Mouse (Mus musculus): ENCODE measurements around the gene Mkrn1.
A peak's percentile ranks its signal among the peaks of the same experiment; 100 is the strongest.
"Not testable (repeated sequence)": the region's sequence is repeated elsewhere in the genome, so short reads cannot be mapped to it uniquely, and the experiment has no call there.

The Mkrn1 gene

GRCm38 (mm10) chr6:39429007-39429788, 8.9 kb upstream of the Mkrn1 start:
- no peak for DNase-seq

GRCm38 (mm10) chr6:39427276-39428003, 7.2 kb upstream of the Mkrn1 start:
- no peak for DNase-seq

DNA sequence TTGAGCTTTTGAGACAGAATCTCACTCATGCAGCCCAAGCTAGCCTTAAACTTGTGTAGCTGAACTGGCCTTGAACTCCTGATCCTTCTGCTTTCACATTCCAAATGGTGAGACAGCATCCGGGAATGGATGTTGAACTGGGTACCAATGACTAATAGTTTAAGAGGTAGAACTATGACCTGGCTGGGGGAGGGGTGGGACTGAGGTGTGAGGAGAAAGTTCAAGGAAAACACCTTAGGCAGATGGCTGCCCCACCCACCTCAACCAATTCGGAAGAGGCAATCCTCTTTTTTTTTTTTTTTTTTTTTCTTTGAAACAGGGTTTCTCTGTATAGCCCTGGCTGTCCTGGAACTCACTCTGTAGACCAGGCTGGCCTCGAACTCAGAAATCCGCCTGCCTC, 6.5 kb upstream of the Mkrn1 start:
- DNase-seq = no peak

- DNase-seq = no peak
These were observed 4.9 kb upstream of the Mkrn1 start for GRCm38 (mm10) chr6:39425181-39425580.

DNA sequence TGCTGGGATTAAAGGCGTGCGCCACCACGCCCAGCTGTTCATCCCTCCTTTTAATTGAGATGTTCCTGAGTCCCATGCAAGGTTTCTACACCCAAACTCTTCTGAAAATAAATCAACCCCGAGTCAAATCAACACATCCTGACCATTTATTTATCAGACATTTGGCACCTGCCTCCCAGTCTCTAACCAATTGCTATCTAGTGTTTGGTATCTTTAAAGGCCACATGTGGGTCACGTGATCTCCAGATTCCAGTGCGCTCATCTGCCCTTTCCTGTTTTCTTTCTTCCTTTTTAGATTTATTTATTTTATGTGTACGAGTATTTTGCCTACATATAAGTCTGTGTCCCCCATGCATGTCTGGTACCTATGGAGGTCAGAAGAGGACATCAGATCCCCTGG, 3.4 kb upstream of the Mkrn1 start:
- no peak for DNase-seq

DNA sequence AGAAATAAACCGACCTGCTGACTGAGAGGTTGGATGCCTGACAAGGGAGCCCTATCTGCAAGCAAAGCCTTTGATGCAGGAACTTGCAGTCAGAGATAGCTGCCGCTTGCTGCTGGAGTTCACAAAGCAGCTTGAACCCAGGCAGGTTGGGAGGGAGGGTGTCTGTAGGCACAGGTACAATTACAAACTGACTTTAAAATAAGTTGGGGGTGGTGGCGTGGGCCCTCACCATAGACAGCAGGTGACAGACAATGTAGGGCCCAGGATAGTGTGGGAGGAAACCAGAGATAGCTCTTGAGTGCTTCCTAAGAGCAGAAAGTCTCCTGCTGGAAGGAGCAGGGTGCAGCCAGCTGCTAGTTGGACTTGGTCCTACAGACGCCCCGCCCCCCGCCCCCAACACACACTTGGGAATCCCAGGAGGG, 2.9 kb upstream of the Mkrn1 start:
- no peak for DNase-seq

- no peak for DNase-seq
These were observed 605 bp upstream of the Mkrn1 start for GRCm38 (mm10) chr6:39420867-39421266.

DNA sequence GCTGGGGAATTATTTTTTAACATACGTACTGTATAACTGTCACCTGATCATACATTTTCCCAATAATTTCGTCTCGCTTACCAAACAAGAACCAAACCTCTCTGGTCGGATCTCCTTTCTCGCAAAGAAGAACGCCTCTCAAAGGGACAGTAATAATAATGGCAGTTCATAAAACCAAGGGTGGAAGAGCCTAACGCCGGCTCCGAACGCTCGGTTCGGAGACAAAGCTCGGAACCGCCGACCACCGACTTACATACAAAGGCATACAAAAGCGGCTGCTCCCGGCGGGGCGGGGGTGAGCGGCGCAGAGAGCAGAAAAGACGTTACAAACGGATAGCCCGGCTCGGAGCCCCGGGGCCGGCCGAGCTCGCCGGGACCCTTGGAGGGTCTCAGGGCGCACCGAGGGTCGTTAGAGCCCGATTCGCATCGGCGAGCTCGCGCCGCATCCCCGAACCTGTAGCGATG, 844 bp downstream of the Mkrn1 start:
- DNase-seq = no peak

GRCm38 (mm10) chr6:39416654-39417053, 3.6 kb downstream of the Mkrn1 start:
- DNase-seq = not testable (repeated sequence)

DNA sequence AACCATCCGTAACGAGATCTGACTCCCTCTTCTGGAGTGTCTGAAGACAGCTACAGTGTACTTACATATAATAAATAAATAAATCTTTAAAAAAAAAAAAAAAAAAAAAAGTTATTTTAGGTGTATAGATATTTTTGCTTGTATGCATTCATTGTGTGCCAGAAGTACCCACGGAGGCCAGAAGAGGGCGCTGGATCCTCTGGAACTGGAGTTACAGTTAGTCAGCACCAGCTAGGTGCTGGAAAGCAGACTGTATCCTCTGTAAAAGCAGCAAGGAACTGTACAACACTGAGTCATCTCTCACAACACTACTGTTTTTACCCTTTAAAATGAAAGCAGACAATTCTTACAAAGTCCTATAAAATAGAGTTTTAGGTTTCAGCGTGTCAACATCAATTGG, 4.5 kb downstream of the Mkrn1 start:
- peak; percentile 79 for DNase-seq

- DNase-seq = no peak
These were observed 6.2 kb downstream of the Mkrn1 start for GRCm38 (mm10) chr6:39414106-39414505.

- no peak for DNase-seq
These were observed 13.8 kb downstream of the Mkrn1 start for GRCm38 (mm10) chr6:39406480-39406879.

- no peak for DNase-seq
These were observed 17.1 kb downstream of the Mkrn1 start for GRCm38 (mm10) chr6:39403136-39403535.

GRCm38 (mm10) chr6:39400343-39400742, 19.9 kb downstream of the Mkrn1 start:
- peak; percentile 57 for DNase-seq

- DNase-seq = no peak
These were observed 21.9 kb downstream of the Mkrn1 start for GRCm38 (mm10) chr6:39398342-39398741.

DNA sequence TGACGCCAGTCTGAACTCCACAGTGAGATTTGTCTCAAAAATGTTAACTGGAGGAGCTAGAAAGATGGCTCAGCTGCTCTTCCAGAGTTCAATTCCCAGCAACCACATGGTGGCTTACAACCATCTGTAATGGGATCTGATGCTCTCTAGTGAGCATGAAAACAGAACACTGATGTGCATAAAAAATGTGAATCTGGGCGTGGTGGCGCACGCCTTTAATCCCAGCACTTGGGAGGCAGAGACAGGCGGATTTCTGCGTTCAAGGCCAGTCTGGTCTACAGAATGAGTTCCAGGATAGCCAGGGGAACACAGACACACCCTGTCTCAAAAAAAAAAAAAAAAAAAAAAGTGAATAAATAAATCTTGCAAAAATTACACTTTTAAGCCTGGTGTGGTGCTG, 23.2 kb downstream of the Mkrn1 start:
- DNase-seq = no peak

DNA sequence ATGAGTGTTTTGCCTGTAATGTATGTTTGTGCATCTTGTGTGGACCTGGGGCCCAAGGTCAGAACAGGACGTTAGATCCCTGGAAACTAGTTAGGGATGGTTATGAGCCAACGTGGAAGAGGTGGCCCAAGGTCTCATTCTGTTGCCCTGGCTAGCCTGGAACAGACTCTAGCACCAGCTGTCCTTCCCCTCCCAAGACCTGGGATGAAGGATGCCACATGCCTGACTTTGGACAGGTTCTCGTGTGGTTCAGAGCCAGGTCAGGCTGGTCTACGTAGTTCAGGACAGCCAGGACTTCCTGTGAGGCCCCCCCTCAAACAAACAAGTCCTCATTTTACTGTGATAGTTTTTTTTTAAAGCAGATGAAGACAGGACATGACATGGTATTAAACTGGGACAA, 24.3 kb downstream of the Mkrn1 start:
- DNase-seq = no peak

DNA sequence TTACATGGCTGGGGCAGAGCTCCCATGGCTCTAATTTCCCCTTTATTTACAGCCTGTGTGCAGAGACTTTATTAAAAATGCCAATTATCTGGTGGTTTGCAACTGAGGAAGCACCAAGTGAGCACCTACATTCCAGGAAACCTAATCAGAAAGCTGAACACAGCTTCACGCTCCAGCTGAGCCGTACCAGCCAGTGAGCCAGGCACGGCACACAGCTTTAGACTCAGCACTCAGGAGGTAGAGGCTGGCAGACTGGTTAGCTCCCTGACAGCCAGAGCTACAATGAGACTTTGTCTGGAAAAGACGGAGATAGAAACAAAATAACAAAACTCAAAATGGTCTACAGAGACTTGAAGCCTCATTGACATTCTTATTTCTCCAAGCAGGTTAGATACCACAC, 24.8 kb downstream of the Mkrn1 start:
- no peak for DNase-seq

GRCm38 (mm10) chr6:39389988-39390387, 30.3 kb downstream of the Mkrn1 start:
- no peak for DNase-seq

DNA sequence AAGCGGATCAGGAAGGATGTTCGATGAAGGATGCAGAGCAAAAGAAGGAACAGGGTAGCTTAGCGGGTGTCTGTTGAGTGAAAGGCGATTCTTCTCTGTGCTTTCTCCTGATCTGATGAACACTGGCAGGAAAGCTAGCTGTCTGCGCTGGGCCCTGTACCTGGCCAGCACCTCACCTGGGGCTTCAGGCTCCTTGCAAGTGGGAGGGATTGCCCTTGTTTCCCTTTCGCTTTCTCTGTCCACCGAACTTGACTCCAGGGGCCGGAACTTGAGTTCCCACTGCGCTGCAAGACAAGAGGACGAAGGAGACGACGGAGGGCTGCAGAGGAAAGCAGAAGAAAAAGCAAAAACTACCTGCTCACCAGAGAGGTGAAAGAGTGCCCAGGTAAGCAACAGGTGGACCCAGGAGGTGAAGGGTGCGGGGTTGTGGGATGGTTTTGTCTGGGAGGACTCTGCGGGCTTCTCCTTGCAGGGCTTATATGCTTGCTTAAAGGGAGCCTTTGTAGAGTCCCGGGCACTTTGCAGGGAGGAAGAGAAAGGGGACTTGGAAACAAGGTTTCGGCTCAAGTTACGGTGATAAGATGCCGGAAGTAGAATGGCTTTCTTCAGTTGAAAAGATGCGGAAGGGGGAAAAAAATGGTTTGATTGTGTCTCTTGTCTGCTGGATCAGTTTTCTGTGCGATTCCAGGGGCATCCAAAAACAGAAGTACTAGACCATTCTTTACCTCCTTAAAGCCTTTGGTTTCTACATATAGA, 39.0 kb downstream of the Mkrn1 start, which contains the start of gene Rab19:
Rab19 (plus strand) TSS at position 51 of the 756 bp plus-strand sequence.
- peak; percentile 44 for DNase-seq

DNA sequence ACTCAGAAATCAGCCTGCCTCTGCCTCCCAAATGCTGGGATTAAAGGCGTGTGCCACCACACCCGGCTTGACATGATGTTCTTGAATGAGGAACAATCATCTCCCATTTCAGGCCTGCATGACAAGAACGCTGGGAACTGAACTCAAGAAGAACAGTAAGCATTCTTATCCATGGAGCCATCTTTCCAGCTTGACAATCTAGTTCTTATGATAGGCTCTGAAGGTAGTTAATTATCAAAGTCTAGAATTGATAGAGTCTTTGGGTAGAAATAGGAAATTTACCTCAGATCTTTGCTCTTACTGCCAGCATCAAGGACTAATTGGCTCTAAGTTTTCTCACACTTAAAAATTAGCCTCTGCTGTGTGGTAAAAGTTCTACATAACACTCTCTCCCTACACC, 40.0 kb downstream of the Mkrn1 start:
- no peak for DNase-seq

DNA sequence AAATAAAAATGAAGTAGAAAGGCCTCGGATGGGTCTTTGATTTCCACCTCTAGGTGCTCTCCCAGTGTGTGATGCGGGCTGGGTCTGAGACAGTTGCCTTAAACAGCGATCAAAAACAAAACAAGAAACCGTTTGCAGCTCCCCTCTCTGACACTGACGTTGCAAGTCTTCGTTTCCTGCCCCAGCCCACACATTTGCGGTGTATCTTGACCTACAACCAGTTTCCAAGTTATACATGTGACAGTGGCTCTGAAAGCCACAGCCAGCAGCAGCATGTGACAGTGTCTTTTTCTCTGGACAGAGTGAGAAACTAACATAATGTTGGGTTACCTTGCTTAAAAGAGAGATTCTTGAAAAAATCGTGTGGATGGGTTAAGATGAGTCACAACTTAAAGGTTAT, 40.5 kb downstream of the Mkrn1 start:
- peak; percentile 29 for DNase-seq

- no peak for DNase-seq
These were observed 41.0 kb downstream of the Mkrn1 start for GRCm38 (mm10) chr6:39379224-39379623.
